ENCODE assay signal across 8 mouse cellular contexts in the genomic region with DNA sequence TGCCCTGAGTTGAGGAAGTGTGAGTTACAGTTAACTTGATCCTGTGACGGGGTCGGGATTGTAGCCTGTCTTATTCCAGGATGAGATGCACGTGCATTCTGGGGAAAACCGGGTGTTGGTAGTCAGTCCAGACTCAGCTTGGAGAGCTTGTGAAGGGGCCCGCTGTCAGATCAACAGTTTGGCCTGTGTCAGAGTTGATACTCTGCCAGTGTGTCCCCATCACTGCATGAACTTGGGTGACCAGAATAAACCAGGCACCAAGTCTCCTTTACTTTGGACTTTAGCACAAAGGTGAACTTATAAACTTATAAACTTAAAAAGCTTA. TPM values are rescaled to one million over a fixed set of nuclear protein-coding genes. Genes with fewer than 3 reads are reported as not detected.
DNase-seq lines count a peak whose midpoint lies in the region; ATAC-seq and TF ChIP-seq lines count a peak whose summit lies in the region.

No protein-coding gene starts in this region.

- TF ChIP-seq CTCF in liver, adult 2 months (IDR thresholded peaks at IDR 0.05; ENCODE audit: low read depth, low read length), result no peak

- peak overlapping the region; percentile 96 for H3K9ac ChIP-seq in liver, adult 2 months (ENCODE audit: low read depth, low read length)
- H3K9ac ChIP-seq in embryonic facial prominence, embryonic 13.5 days, result peak overlapping the region; percentile 97
- peak overlapping the region; percentile 83 for H3K9ac ChIP-seq in kidney, embryonic 16.5 days (replicated peaks; ENCODE audit: low read length)
- H3K9ac ChIP-seq in neural tube, embryonic 14.5 days (replicated peaks; ENCODE audit: low read depth, low read length), result peak overlapping the region; percentile 80

- H3K4me1 ChIP-seq in liver, adult 2 months (ENCODE audit: control insufficient read depth, insufficient read depth, low read length), result peaks cover 11% of the 10 kb centered on the region
- H3K4me1 ChIP-seq in embryonic facial prominence, embryonic 13.5 days, result peaks cover 32% of the 10 kb centered on the region
- H3K4me1 ChIP-seq in kidney, embryonic 16.5 days (ENCODE audit: insufficient read depth, low read length), result peaks cover 34% of the 10 kb centered on the region
- H3K4me1 ChIP-seq in neural tube, embryonic 14.5 days (ENCODE audit: control insufficient read depth, insufficient read depth, low read length), result peaks cover 28% of the 10 kb centered on the region

- peak overlapping the region; percentile 84 for H3K4me3 ChIP-seq in liver, adult 2 months (ENCODE audit: insufficient read depth, low read depth, low read length)
- peak overlapping the region; percentile 99 for H3K4me3 ChIP-seq in embryonic facial prominence, embryonic 13.5 days
- H3K4me3 ChIP-seq in kidney, embryonic 16.5 days (ENCODE audit: low read length), result peak overlapping the region; percentile 81
- peak overlapping the region; percentile 98 for H3K4me3 ChIP-seq in neural tube, embryonic 14.5 days (ENCODE audit: low read depth, low read length)

- WGBS in liver, adult 2 months, result 0% methylated on average over 5 of the region's 5 CpGs
- WGBS in embryonic facial prominence, embryonic 13.5 days, result 2% methylated on average over 5 of the region's 5 CpGs
- 3% methylated on average over 5 of the region's 5 CpGs for WGBS in kidney, embryonic 16.5 days
- WGBS in neural tube, embryonic 14.5 days, result 3% methylated on average over 5 of the region's 5 CpGs

- peak; percentile 89 for DNase-seq in liver, adult 2 months (ENCODE audit: extremely low read depth, low read depth, low spot score)
- DNase-seq in liver, result no peak
- no peak for DNase-seq in urinary bladder, postnatal 4 days (ENCODE audit: low spot score in 2 of 2)
- DNase-seq in embryo, embryonic 9.5 days (ENCODE audit: extremely low spot score), result no peak
- DNase-seq in thymus, postnatal 36 days, result no peak

- no peak for ATAC-seq in embryonic facial prominence, embryonic 13.5 days (ENCODE audit: insufficient number of reproducible peaks, insufficient read depth, low FRiP score, low TSS enrichment, low read depth)
- ATAC-seq in kidney, embryonic 16.5 days (ENCODE audit: low FRiP score, low TSS enrichment), result no peak
- ATAC-seq in neural tube, embryonic 14.5 days (ENCODE audit: low read depth), result no peak

- H3K27me3 ChIP-seq in liver, adult 2 months (ENCODE audit: control insufficient read depth, insufficient read depth, low read length), result no peaks in the 10 kb centered on the region
- no peaks in the 10 kb centered on the region for H3K27me3 ChIP-seq in embryonic facial prominence, embryonic 13.5 days
- H3K27me3 ChIP-seq in kidney, embryonic 16.5 days (ENCODE audit: insufficient read depth, low read length), result no peaks in the 10 kb centered on the region
- H3K27me3 ChIP-seq in neural tube, embryonic 14.5 days (ENCODE audit: control insufficient read depth, insufficient read depth, low read length), result no peaks in the 10 kb centered on the region

- H3K4me2 ChIP-seq in embryonic facial prominence, embryonic 13.5 days, result peak overlapping the region; percentile 99
- H3K4me2 ChIP-seq in kidney, embryonic 16.5 days (replicated peaks; ENCODE audit: low read depth, low read length), result peak overlapping the region; percentile 94
- peak overlapping the region; percentile 100 for H3K4me2 ChIP-seq in neural tube, embryonic 14.5 days (ENCODE audit: low read depth, low read length)

- no peak for TF ChIP-seq POLR2A in liver, adult 2 months (IDR thresholded peaks at IDR 0.05; ENCODE audit: extremely low read depth, insufficient read depth, low read length)

- H3K9me3 ChIP-seq in embryonic facial prominence, embryonic 13.5 days, result no peaks in the 10 kb centered on the region
- H3K9me3 ChIP-seq in kidney, embryonic 16.5 days (ENCODE audit: low read length), result no peaks in the 10 kb centered on the region
- no peaks in the 10 kb centered on the region for H3K9me3 ChIP-seq in neural tube, embryonic 14.5 days (ENCODE audit: control insufficient read depth, low read length)

- peaks cover 21% of the 10 kb centered on the region; the same call in 1 of the 2 replicates for H3K79me2 ChIP-seq in liver, adult 2 months (ENCODE audit: control insufficient read depth, insufficient read depth, low read length)

- H3K36me3 ChIP-seq in liver, adult 2 months (ENCODE audit: control insufficient read depth, insufficient read depth, low read length), result peaks cover 7% of the 10 kb centered on the region; the same call in 1 of the 2 replicates
- peaks cover 28% of the 10 kb centered on the region for H3K36me3 ChIP-seq in embryonic facial prominence, embryonic 13.5 days
- H3K36me3 ChIP-seq in kidney, embryonic 16.5 days (ENCODE audit: insufficient read depth, low read length), result peaks cover 17% of the 10 kb centered on the region
- H3K36me3 ChIP-seq in neural tube, embryonic 14.5 days (ENCODE audit: control insufficient read depth, insufficient read depth, low read length), result peaks cover 11% of the 10 kb centered on the region

- H3K27ac ChIP-seq in liver, adult 2 months (replicated peaks; ENCODE audit: insufficient read depth, low read depth, low read length), result peak overlapping the region; percentile 95
- H3K27ac ChIP-seq in embryonic facial prominence, embryonic 13.5 days, result peak overlapping the region; percentile 39; the same call in 1 of the 2 replicates
- no peak overlapping the region for H3K27ac ChIP-seq in kidney, embryonic 16.5 days (ENCODE audit: low read length)
- no peak overlapping the region for H3K27ac ChIP-seq in neural tube, embryonic 14.5 days (ENCODE audit: low read depth, low read length)

RNA-seq across cellular contexts. Expression of gene Trim11, which starts 0.8 kb away (rescaled TPM):
- 12.4 and 13.4 TPM in 2 replicates for total RNA-seq in liver, adult 2 months (2014; rRNA removed)
- polyA plus RNA-seq in liver, adult 2 months (2012; rRNA removed), result 14.4 and 22.4 TPM in 2 replicates
- polyA plus RNA-seq in embryonic facial prominence, embryonic 13.5 days (2015; fragmentation: Nextera tagmentation; extraction: Ambion mirVana), result 21.7 and 23.5 TPM in 2 replicates
- 22.9 and 25.9 TPM in 2 replicates for polyA plus RNA-seq in kidney, embryonic 16.5 days (2015; fragmentation: Nextera tagmentation; extraction: Ambion mirVana)
- polyA plus RNA-seq in neural tube, embryonic 14.5 days (2014; fragmentation: Nextera tagmentation; extraction: Ambion mirVana), result 20.4 TPM in 2 replicates

RNA-seq across cellular contexts. Expression of gene Hist3h2a, which starts 24.2 kb away (rescaled TPM):
- 7.8 and 8.1 TPM in 2 replicates for total RNA-seq in liver, adult 2 months (2014; rRNA removed)
- polyA plus RNA-seq in liver, adult 2 months (2012; rRNA removed), result 2.0 and 2.7 TPM in 2 replicates
- polyA plus RNA-seq in embryonic facial prominence, embryonic 13.5 days (2015; fragmentation: Nextera tagmentation; extraction: Ambion mirVana), result 34.0 and 34.3 TPM in 2 replicates
- 39.5 and 39.7 TPM in 2 replicates for polyA plus RNA-seq in kidney, embryonic 16.5 days (2015; fragmentation: Nextera tagmentation; extraction: Ambion mirVana)
- 80.7 and 98.2 TPM in 2 replicates for polyA plus RNA-seq in neural tube, embryonic 14.5 days (2014; fragmentation: Nextera tagmentation; extraction: Ambion mirVana)

RNA-seq across cellular contexts. Expression of gene Trim17, which starts 24.2 kb away (rescaled TPM):
- under 0.01 TPM in 1 of 2 replicates, not detected in the other for total RNA-seq in liver, adult 2 months (2014; rRNA removed)
- 0.04 TPM in 2 replicates for polyA plus RNA-seq in liver, adult 2 months (2012; rRNA removed)
- polyA plus RNA-seq in embryonic facial prominence, embryonic 13.5 days (2015; fragmentation: Nextera tagmentation; extraction: Ambion mirVana), result 0.25 and 0.55 TPM in 2 replicates
- 0.42 and 0.64 TPM in 2 replicates for polyA plus RNA-seq in kidney, embryonic 16.5 days (2015; fragmentation: Nextera tagmentation; extraction: Ambion mirVana)
- polyA plus RNA-seq in neural tube, embryonic 14.5 days (2014; fragmentation: Nextera tagmentation; extraction: Ambion mirVana), result 0.80 and 1.5 TPM in 2 replicates

RNA-seq across cellular contexts. Expression of gene Hist3h2ba, which starts 29.9 kb away (rescaled TPM):
- total RNA-seq in liver, adult 2 months (2014; rRNA removed), result 0.37 and 1.1 TPM in 2 replicates
- not detected in 2 replicates for polyA plus RNA-seq in liver, adult 2 months (2012; rRNA removed)
- 45.4 and 46.9 TPM in 2 replicates for polyA plus RNA-seq in embryonic facial prominence, embryonic 13.5 days (2015; fragmentation: Nextera tagmentation; extraction: Ambion mirVana)
- polyA plus RNA-seq in kidney, embryonic 16.5 days (2015; fragmentation: Nextera tagmentation; extraction: Ambion mirVana), result 93.4 and 93.5 TPM in 2 replicates
- 115 and 117 TPM in 2 replicates for polyA plus RNA-seq in neural tube, embryonic 14.5 days (2014; fragmentation: Nextera tagmentation; extraction: Ambion mirVana)

RNA-seq across cellular contexts. Expression of gene Rnf187, which starts 40.0 kb away (rescaled TPM):
- 63.7 and 78.6 TPM in 2 replicates for total RNA-seq in liver, adult 2 months (2014; rRNA removed)
- 122 and 134 TPM in 2 replicates for polyA plus RNA-seq in liver, adult 2 months (2012; rRNA removed)
- 254 and 255 TPM in 2 replicates for polyA plus RNA-seq in embryonic facial prominence, embryonic 13.5 days (2015; fragmentation: Nextera tagmentation; extraction: Ambion mirVana)
- polyA plus RNA-seq in kidney, embryonic 16.5 days (2015; fragmentation: Nextera tagmentation; extraction: Ambion mirVana), result 217 and 219 TPM in 2 replicates
- polyA plus RNA-seq in neural tube, embryonic 14.5 days (2014; fragmentation: Nextera tagmentation; extraction: Ambion mirVana), result 661 and 689 TPM in 2 replicates

Comparison
In these comparisons a context has a peak if more than half of its experiments do, and no peak if none do; other contexts are left out.
1. H3K27ac ChIP-seq: peak in liver, adult 2 months (single experiment) and embryonic facial prominence, embryonic 13.5 days (single experiment); none in kidney, embryonic 16.5 days (single experiment) and neural tube, embryonic 14.5 days (single experiment).
2. Peak in every context shown above with its lines, with median percentiles within 50 percentile points of each other: H3K4me3 ChIP-seq, H3K9ac ChIP-seq and H3K4me2 ChIP-seq.